ENCODE assay signal across 10 mouse cellular contexts in the genomic region with DNA sequence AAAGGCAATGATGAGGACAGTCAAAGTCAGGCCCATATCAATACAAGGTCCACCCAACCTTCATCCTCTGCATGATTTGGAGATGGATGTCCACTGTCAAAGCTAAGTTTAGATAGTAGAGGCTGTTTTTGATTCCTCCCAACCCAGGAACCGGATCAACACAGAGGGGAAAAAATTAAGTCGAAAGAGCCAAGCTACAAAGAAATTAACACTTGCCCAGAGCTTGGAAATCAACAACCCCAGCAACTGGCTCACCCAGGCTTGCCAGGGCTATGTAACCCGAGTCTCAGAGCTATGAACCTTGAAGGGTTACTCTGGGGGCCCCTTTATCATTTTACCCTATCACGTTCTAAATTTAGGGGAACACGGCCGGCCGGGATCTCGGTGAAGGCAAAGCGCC. TPM values are rescaled to one million over a fixed set of nuclear protein-coding genes. Genes with fewer than 3 reads are reported as not detected.
A peak's percentile ranks its signal among the peaks of the same experiment; 100 is the strongest.
DNase-seq lines count a peak whose midpoint lies in the region; ATAC-seq lines count a peak whose summit lies in the region.
"Had no signal": no experiment of that assay in that cellular context is flagged by ENCODE, and none has a peak within 500 bp of the region (broad histone marks: within the 10 kb centered on the region; RNA-seq: fewer than 3 reads in every experiment).

No protein-coding gene starts in this region.

- no peaks in the 10 kb centered on the region for H3K9me3 ChIP-seq in heart, embryonic 10.5 days
- no peaks in the 10 kb centered on the region for H3K9me3 ChIP-seq in hindbrain, embryonic 11.5 days (ENCODE audit: control insufficient read depth, low read length)
- H3K9me3 ChIP-seq in midbrain, embryonic 13.5 days, result no peaks in the 10 kb centered on the region

- DNase-seq in heart, embryonic 10.5 days (ENCODE audit: low spot score), result no peak
- DNase-seq in heart, adult 11 months, result no peak
- peak; percentile 47 for DNase-seq in hindbrain, embryonic 11.5 days (ENCODE audit: low spot score)
- no peak for DNase-seq in right cerebral cortex, postnatal 25 days
- DNase-seq: cerebellum, adult 11 months; lung, adult 18-20 months had no signal

- peaks cover 27% of the 10 kb centered on the region for H3K4me1 ChIP-seq in heart, embryonic 10.5 days
- peaks cover 6% of the 10 kb centered on the region; the same call in 1 of the 2 replicates for H3K4me1 ChIP-seq in brown adipose tissue, adult 24 weeks (ENCODE audit: control insufficient read depth, insufficient read depth, insufficient read length, low read length)
- peaks cover 4% of the 10 kb centered on the region for H3K4me1 ChIP-seq in hindbrain, embryonic 11.5 days (replicated peaks; ENCODE audit: control insufficient read depth, insufficient read depth, low read length)
- peaks cover 28% of the 10 kb centered on the region; the same call in 1 of the 2 replicates for H3K4me1 ChIP-seq in midbrain, embryonic 13.5 days (replicated peaks)

- ATAC-seq in hindbrain, embryonic 11.5 days (ENCODE audit: low FRiP score), result no peak
- ATAC-seq in midbrain, embryonic 13.5 days, result no peak
- ATAC-seq in erythroid progenitor cell, adult 5-6 weeks (replicated peaks; ENCODE audit: low FRiP score, poor library complexity, severe bottlenecking), result no peak
- no peak for ATAC-seq in monocyte, adult 5-6 weeks (replicated peaks; ENCODE audit: insufficient number of reproducible peaks, low FRiP score, low TSS enrichment, poor library complexity, severe bottlenecking)

- WGBS in heart, embryonic 10.5 days, result 4% methylated on average over 9 of the region's 9 CpGs
- 3% methylated on average over 9 of the region's 9 CpGs for WGBS in hindbrain, embryonic 11.5 days
- WGBS in midbrain, embryonic 13.5 days, result 2% methylated on average over 9 of the region's 9 CpGs

- no peak overlapping the region for H3K9ac ChIP-seq in hindbrain, embryonic 11.5 days (ENCODE audit: low read depth, low read length)
- peak overlapping the region; percentile 84 for H3K9ac ChIP-seq in midbrain, embryonic 13.5 days (replicated peaks)

- no peak overlapping the region for H3K4me2 ChIP-seq in hindbrain, embryonic 11.5 days (replicated peaks; ENCODE audit: low read depth, low read length)
- peak overlapping the region; percentile 63 for H3K4me2 ChIP-seq in midbrain, embryonic 13.5 days (replicated peaks)

- H3K36me3 ChIP-seq in heart, embryonic 10.5 days, result no peaks in the 10 kb centered on the region
- no peaks in the 10 kb centered on the region for H3K36me3 ChIP-seq in hindbrain, embryonic 11.5 days (ENCODE audit: control insufficient read depth, insufficient read depth, low read length)
- no peaks in the 10 kb centered on the region for H3K36me3 ChIP-seq in midbrain, embryonic 13.5 days

- no peak overlapping the region for H3K27ac ChIP-seq in heart, embryonic 10.5 days
- H3K27ac ChIP-seq in brown adipose tissue, adult 24 weeks (replicated peaks; ENCODE audit: low read depth, low read length), result no peak overlapping the region
- H3K27ac ChIP-seq in hindbrain, embryonic 11.5 days (ENCODE audit: low read depth, low read length), result no peak overlapping the region
- peak overlapping the region; percentile 85 for H3K27ac ChIP-seq in midbrain, embryonic 13.5 days

- H3K27me3 ChIP-seq in heart, embryonic 10.5 days (ENCODE audit: insufficient read depth, poor library complexity, severe bottlenecking), result peaks cover 95% of the 10 kb centered on the region
- peaks cover 53% of the 10 kb centered on the region for H3K27me3 ChIP-seq in hindbrain, embryonic 11.5 days (ENCODE audit: control insufficient read depth, insufficient read depth, low read length)
- H3K27me3 ChIP-seq in midbrain, embryonic 13.5 days, result peaks cover 67% of the 10 kb centered on the region

- H3K4me3 ChIP-seq in heart, embryonic 10.5 days, result peak overlapping the region; percentile 73; the same call in 1 of the 2 replicates
- H3K4me3 ChIP-seq in brown adipose tissue, adult 24 weeks (ENCODE audit: insufficient read depth, low read depth, low read length), result 0 out of 2 replicates have a peak overlapping the region, but pooled peaks have one; percentile 6
- peak overlapping the region; percentile 41 for H3K4me3 ChIP-seq in hindbrain, embryonic 11.5 days (ENCODE audit: low read depth, low read length)
- H3K4me3 ChIP-seq in midbrain, embryonic 13.5 days (replicated peaks), result peak overlapping the region; percentile 61

RNA-seq across cellular contexts. Expression of gene Rsrc1, which starts 1.7 kb away (rescaled TPM):
- polyA plus RNA-seq in heart, embryonic 10.5 days (2016; fragmentation: Nextera tagmentation; extraction: Ambion mirVana), result 26.2 and 35.6 TPM in 2 replicates
- polyA plus RNA-seq in brown adipose tissue, adult 24 weeks (2012; ENCODE audit: insufficient read depth, insufficient read length, missing spikeins), result 19.4 and 29.0 TPM in 2 replicates
- 45.0 and 47.8 TPM in 2 replicates for polyA plus RNA-seq in hindbrain, embryonic 11.5 days (2014; fragmentation: Nextera tagmentation; extraction: Ambion mirVana)
- 44.6 and 49.5 TPM in 2 replicates for polyA plus RNA-seq in midbrain, embryonic 13.5 days (2015; fragmentation: Nextera tagmentation; extraction: Ambion mirVana)
- 5.4 and 6.5 TPM in 2 replicates for total RNA-seq in erythroid progenitor cell, adult 5-6 weeks (2015; ENCODE audit: low replicate concordance)
- 7.6 and 10.4 TPM in 2 replicates for total RNA-seq in erythroid progenitor cell, adult 5-6 weeks (2017; ENCODE audit: low replicate concordance)
- total RNA-seq in monocyte, adult 5-6 weeks (2017), result 31.7 to 43.5 TPM (median 36.8 TPM) in 3 replicates

RNA-seq across cellular contexts. Expression of gene Shox2, which starts 2.1 kb away (rescaled TPM):
- 2.1 and 15.4 TPM in 2 replicates for polyA plus RNA-seq in heart, embryonic 10.5 days (2016; fragmentation: Nextera tagmentation; extraction: Ambion mirVana)
- polyA plus RNA-seq in brown adipose tissue, adult 24 weeks (2012; ENCODE audit: insufficient read depth, insufficient read length, missing spikeins), result 2.0 and 2.6 TPM in 2 replicates
- polyA plus RNA-seq in hindbrain, embryonic 11.5 days (2014; fragmentation: Nextera tagmentation; extraction: Ambion mirVana), result 23.7 and 32.7 TPM in 2 replicates
- polyA plus RNA-seq in midbrain, embryonic 13.5 days (2015; fragmentation: Nextera tagmentation; extraction: Ambion mirVana), result 90.2 and 104 TPM in 2 replicates
- not detected in 2 replicates for total RNA-seq in erythroid progenitor cell, adult 5-6 weeks (2015; ENCODE audit: low replicate concordance)
- 1.4 TPM in 1 of 2 replicates, not detected in the other for total RNA-seq in erythroid progenitor cell, adult 5-6 weeks (2017; ENCODE audit: low replicate concordance)
- total RNA-seq in monocyte, adult 5-6 weeks (2017), result 0.10 to 0.29 TPM in 2 of 3 replicates, not detected in the other

Comparison
In these comparisons a context has a peak if more than half of its experiments do, and no peak if none do; other contexts are left out.
1. H3K4me3 ChIP-seq: peak in every context shown above with its lines; median percentile 73 in heart, embryonic 10.5 days; 61 in midbrain, embryonic 13.5 days; 41 in hindbrain, embryonic 11.5 days; 6 in brown adipose tissue, adult 24 weeks.